Comparison of ENCODE assay signal across 15 mouse cellular contexts in genomic region chr19:55143391-55144300, GRCm38 (mm10). TPM values are rescaled to one million over a fixed set of nuclear protein-coding genes. Genes with fewer than 3 reads are reported as not detected.
DNase-seq lines count a peak whose midpoint lies in the region; ATAC-seq and TF ChIP-seq lines count a peak whose summit lies in the region.
"Had no signal": no experiment of that assay in that cellular context is flagged by ENCODE, and none has a peak within 500 bp of the region (broad histone marks: within the 10 kb centered on the region; RNA-seq: fewer than 3 reads in every experiment).

No protein-coding gene starts in this region.

- H3K9me3 ChIP-seq in kidney, embryonic 14.5 days (ENCODE audit: control insufficient read depth, low read length), result no peaks in the 10 kb centered on the region
- no peaks in the 10 kb centered on the region for H3K9me3 ChIP-seq in forebrain, embryonic 15.5 days
- H3K9me3 ChIP-seq in neural tube, embryonic 11.5 days (ENCODE audit: control insufficient read depth, low read length), result no peaks in the 10 kb centered on the region
- H3K9me3 ChIP-seq in stomach, postnatal 0 days (ENCODE audit: control insufficient read depth, low read length), result no peaks in the 10 kb centered on the region
- H3K9me3 ChIP-seq: megakaryocyte, embryonic 14.5 days; stomach, embryonic 15.5 days had no signal

- no peaks in the 10 kb centered on the region for H3K27me3 ChIP-seq in kidney, embryonic 14.5 days (ENCODE audit: control insufficient read depth, insufficient read depth, low read length)
- no peaks in the 10 kb centered on the region for H3K27me3 ChIP-seq in forebrain, embryonic 15.5 days
- no peaks in the 10 kb centered on the region for H3K27me3 ChIP-seq in neural tube, embryonic 11.5 days (ENCODE audit: control insufficient read depth, insufficient read depth, low read length)
- no peaks in the 10 kb centered on the region for H3K27me3 ChIP-seq in stomach, postnatal 0 days (ENCODE audit: control insufficient read depth, insufficient read depth, low read length)
- H3K27me3 ChIP-seq: stomach, embryonic 15.5 days had no signal

- no peak for DNase-seq in kidney, postnatal 4 days
- peak; percentile 64 for DNase-seq in neural tube, embryonic 11.5 days (ENCODE audit: low spot score)
- DNase-seq in stomach, postnatal 0 days (ENCODE audit: low spot score), result no peak
- DNase-seq in heart, postnatal 4 days, result no peak
- no peak for DNase-seq in frontal cortex, postnatal 14 days (ENCODE audit: low spot score in 2 of 2)
- DNase-seq: kidney, postnatal 25 days; right cerebral cortex, adult 18-20 months had no signal

- TF ChIP-seq CTCF in cortical plate, adult 2 months (IDR thresholded peaks at IDR 0.05; ENCODE audit: extremely low read depth, insufficient read depth, low read length), result no peak
- TF ChIP-seq CTCF in stomach, postnatal 0 days (IDR thresholded peaks at IDR 0.05; ENCODE audit: low read depth), result no peak

- no peak overlapping the region for H3K4me3 ChIP-seq in kidney, embryonic 14.5 days (ENCODE audit: low read length)
- no peak overlapping the region for H3K4me3 ChIP-seq in cortical plate, adult 2 months (ENCODE audit: insufficient read depth, low read length)
- no peak overlapping the region for H3K4me3 ChIP-seq in forebrain, embryonic 15.5 days
- no peak overlapping the region for H3K4me3 ChIP-seq in neural tube, embryonic 11.5 days (ENCODE audit: low read depth, low read length)
- no peak overlapping the region for H3K4me3 ChIP-seq in stomach, postnatal 0 days (ENCODE audit: low read depth, low read length)
- H3K4me3 ChIP-seq: megakaryocyte, embryonic 14.5 days; stomach, embryonic 15.5 days had no signal

- H3K4me2 ChIP-seq in kidney, embryonic 14.5 days (replicated peaks; ENCODE audit: low read depth, low read length), result no peak overlapping the region
- no peak overlapping the region for H3K4me2 ChIP-seq in forebrain, embryonic 15.5 days (replicated peaks)
- H3K4me2 ChIP-seq in neural tube, embryonic 11.5 days (ENCODE audit: low read depth), result no peak overlapping the region
- no peak overlapping the region for H3K4me2 ChIP-seq in stomach, postnatal 0 days (replicated peaks; ENCODE audit: low read depth)
- H3K4me2 ChIP-seq: stomach, embryonic 15.5 days had no signal

- H3K9ac ChIP-seq in kidney, embryonic 14.5 days (ENCODE audit: low read depth, low read length), result no peak overlapping the region
- H3K9ac ChIP-seq in forebrain, embryonic 15.5 days (replicated peaks), result no peak overlapping the region
- H3K9ac ChIP-seq in neural tube, embryonic 11.5 days (ENCODE audit: low read length), result no peak overlapping the region
- H3K9ac ChIP-seq in stomach, postnatal 0 days (ENCODE audit: low read length), result no peak overlapping the region
- H3K9ac ChIP-seq: stomach, embryonic 15.5 days had no signal

- no peak for TF ChIP-seq EP300 in stomach, postnatal 0 days (optimal IDR thresholded peaks at IDR 0.05)

- no peaks in the 10 kb centered on the region for H3K36me3 ChIP-seq in kidney, embryonic 14.5 days (ENCODE audit: control insufficient read depth, insufficient read depth, low read length)
- H3K36me3 ChIP-seq in forebrain, embryonic 15.5 days, result no peaks in the 10 kb centered on the region
- H3K36me3 ChIP-seq in neural tube, embryonic 11.5 days (ENCODE audit: control insufficient read depth, insufficient read depth, low read length), result no peaks in the 10 kb centered on the region
- H3K36me3 ChIP-seq in stomach, postnatal 0 days (ENCODE audit: control insufficient read depth, insufficient read depth, low read length), result no peaks in the 10 kb centered on the region
- H3K36me3 ChIP-seq: stomach, embryonic 15.5 days had no signal

- H3K4me1 ChIP-seq in kidney, embryonic 14.5 days (ENCODE audit: control insufficient read depth, insufficient read depth, low read length), result peaks cover 3% of the 10 kb centered on the region; the same call in 1 of the 2 replicates
- peaks cover 2% of the 10 kb centered on the region; the same call in 1 of the 2 replicates for H3K4me1 ChIP-seq in cortical plate, adult 2 months (ENCODE audit: control insufficient read depth, insufficient read depth, low read length)
- peaks cover 19% of the 10 kb centered on the region for H3K4me1 ChIP-seq in forebrain, embryonic 15.5 days
- H3K4me1 ChIP-seq in neural tube, embryonic 11.5 days (ENCODE audit: control insufficient read depth, insufficient read depth, low read length), result peaks cover 11% of the 10 kb centered on the region; the same call in 1 of the 2 replicates
- H3K4me1 ChIP-seq in stomach, postnatal 0 days (replicated peaks; ENCODE audit: control insufficient read depth, insufficient read depth), result no peaks in the 10 kb centered on the region

- 48% methylated on average over 11 of the region's 11 CpGs for WGBS in kidney, embryonic 14.5 days
- WGBS in forebrain, embryonic 15.5 days, result 4% methylated on average over 11 of the region's 11 CpGs
- 24% methylated on average over 11 of the region's 11 CpGs for WGBS in neural tube, embryonic 11.5 days
- WGBS in stomach, postnatal 0 days, result 46% methylated on average over 11 of the region's 11 CpGs

- peak; percentile 35; the same call in 1 of the 2 replicates for ATAC-seq in kidney, embryonic 14.5 days (ENCODE audit: low FRiP score, low TSS enrichment)
- peak; percentile 61 for ATAC-seq in forebrain, embryonic 15.5 days (replicated peaks)
- ATAC-seq in neural tube, embryonic 11.5 days (ENCODE audit: insufficient read depth, low FRiP score, low TSS enrichment), result peak; percentile 83
- no peak for ATAC-seq in stomach, postnatal 0 days (ENCODE audit: low FRiP score, low TSS enrichment)

- 0 out of 2 replicates have a peak overlapping the region, but pooled peaks have one; percentile 17 for H3K27ac ChIP-seq in kidney, embryonic 14.5 days (ENCODE audit: low read depth, low read length)
- H3K27ac ChIP-seq in cortical plate, adult 2 months (ENCODE audit: insufficient read depth, low read length), result peak overlapping the region; percentile 19; the same call in 1 of the 2 replicates
- peak overlapping the region; percentile 69; the same call in 1 of the 2 replicates for H3K27ac ChIP-seq in forebrain, embryonic 15.5 days (replicated peaks)
- peak overlapping the region; percentile 71 for H3K27ac ChIP-seq in neural tube, embryonic 11.5 days (ENCODE audit: low read depth, low read length)
- H3K27ac ChIP-seq in stomach, postnatal 0 days (replicated peaks), result no peak overlapping the region
- H3K27ac ChIP-seq: stomach, embryonic 15.5 days had no signal

- TF ChIP-seq POLR2A in cortical plate, adult 2 months (IDR thresholded peaks at IDR 0.05; ENCODE audit: extremely low read depth, insufficient read depth, low read length), result no peak

RNA-seq across cellular contexts. Expression of gene Gpam, which starts 16.6 kb away (rescaled TPM):
- polyA plus RNA-seq in kidney, embryonic 14.5 days (2014; fragmentation: Nextera tagmentation; extraction: Ambion mirVana), result 11.8 and 22.2 TPM in 2 replicates
- polyA plus RNA-seq in cortical plate, adult 2 months (2012; rRNA removed), result 40.0 and 40.7 TPM in 2 replicates
- 22.1 and 22.3 TPM in 2 replicates for polyA plus RNA-seq in forebrain, embryonic 15.5 days (2015; fragmentation: Nextera tagmentation; extraction: Ambion mirVana)
- 20.3 and 20.4 TPM in 2 replicates for polyA plus RNA-seq in neural tube, embryonic 11.5 days (2014; fragmentation: Nextera tagmentation; extraction: Ambion mirVana)
- polyA plus RNA-seq in stomach, postnatal 0 days (2015; fragmentation: Nextera tagmentation; extraction: Ambion mirVana), result 12.5 and 13.1 TPM in 2 replicates
- total RNA-seq in heart, postnatal 4 days (2021), result 10 to 100 TPM; 61.4 to 62.7 TPM

RNA-seq across cellular contexts. Expression of gene Tectb, which starts 36.9 kb away (rescaled TPM):
- polyA plus RNA-seq in kidney, embryonic 14.5 days (2014; fragmentation: Nextera tagmentation; extraction: Ambion mirVana), result not detected in 2 replicates
- polyA plus RNA-seq in cortical plate, adult 2 months (2012; rRNA removed), result 0.09 TPM in 1 of 2 replicates, not detected in the other
- polyA plus RNA-seq in forebrain, embryonic 15.5 days (2015; fragmentation: Nextera tagmentation; extraction: Ambion mirVana), result 0.28 TPM in 1 of 2 replicates, not detected in the other
- not detected in 2 replicates for polyA plus RNA-seq in neural tube, embryonic 11.5 days (2014; fragmentation: Nextera tagmentation; extraction: Ambion mirVana)
- polyA plus RNA-seq in stomach, postnatal 0 days (2015; fragmentation: Nextera tagmentation; extraction: Ambion mirVana), result 0.16 and 0.23 TPM in 2 replicates
- under 1 TPM in 1 of 2 experiments, not detected in 1; 0.19 TPM for total RNA-seq in heart, postnatal 4 days (2021)
- polyA plus RNA-seq: C2C12; heart, embryonic 16.5 days; limb, embryonic 14.5 days; stomach, embryonic 15.5 days had no signal
